Mouse (Mus musculus): ENCODE results near the gene Negr1.

The Negr1 gene

DNA sequence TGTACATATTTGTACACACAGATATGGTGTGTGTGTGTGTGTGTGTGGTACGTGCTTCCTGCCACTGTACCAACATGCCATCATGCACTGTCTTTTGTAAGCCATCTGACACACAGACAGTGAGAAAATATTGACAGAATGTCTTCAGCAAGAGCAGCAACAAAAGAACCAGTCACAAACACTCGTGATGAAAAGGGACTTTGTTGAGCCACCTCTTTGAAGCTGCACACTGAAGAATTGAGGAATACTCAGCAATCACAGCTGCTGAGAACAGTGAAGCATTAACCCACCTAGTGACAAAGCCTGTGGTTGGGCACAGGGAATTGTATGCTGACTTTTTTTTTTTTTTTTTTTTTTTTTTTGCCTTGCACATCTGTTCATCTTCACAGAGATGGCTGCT is 558.3 kb downstream of the Negr1 start:
- no peak for DNase-seq

DNA sequence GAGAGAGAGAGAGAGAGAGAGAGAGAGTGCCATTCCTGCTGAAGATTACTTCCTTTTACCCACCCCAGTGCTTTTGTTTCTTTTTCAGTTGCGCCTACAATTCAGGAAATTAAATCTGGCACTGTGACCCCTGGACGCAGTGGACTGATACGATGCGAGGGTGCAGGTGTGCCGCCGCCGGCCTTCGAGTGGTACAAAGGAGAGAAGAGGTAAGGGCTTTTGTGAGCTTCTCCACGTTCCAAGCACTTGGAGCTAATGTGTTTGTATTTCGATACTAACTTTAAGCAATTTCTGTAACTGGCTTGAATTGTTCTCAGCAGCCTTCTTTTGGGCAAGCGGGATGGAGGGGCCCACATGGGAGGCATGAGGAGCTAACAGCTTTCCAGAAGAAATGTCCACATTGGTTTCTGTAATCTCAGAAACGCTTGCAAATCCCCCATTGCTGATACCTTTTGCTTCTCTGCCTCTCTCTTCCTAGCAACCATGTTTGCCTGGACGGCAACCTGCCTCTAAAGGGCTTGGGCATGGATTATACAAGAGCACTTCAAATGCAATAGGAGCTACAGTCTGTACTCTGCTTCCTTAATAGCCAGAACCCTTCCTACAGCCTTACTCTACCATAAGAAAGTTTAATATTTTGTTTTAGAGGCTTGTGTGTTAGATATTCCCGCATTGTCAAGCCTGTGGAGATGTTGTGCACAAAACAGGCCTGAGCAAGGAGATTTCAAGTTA is 584.7 kb downstream of the Negr1 start:
- no peak for DNase-seq

DNA sequence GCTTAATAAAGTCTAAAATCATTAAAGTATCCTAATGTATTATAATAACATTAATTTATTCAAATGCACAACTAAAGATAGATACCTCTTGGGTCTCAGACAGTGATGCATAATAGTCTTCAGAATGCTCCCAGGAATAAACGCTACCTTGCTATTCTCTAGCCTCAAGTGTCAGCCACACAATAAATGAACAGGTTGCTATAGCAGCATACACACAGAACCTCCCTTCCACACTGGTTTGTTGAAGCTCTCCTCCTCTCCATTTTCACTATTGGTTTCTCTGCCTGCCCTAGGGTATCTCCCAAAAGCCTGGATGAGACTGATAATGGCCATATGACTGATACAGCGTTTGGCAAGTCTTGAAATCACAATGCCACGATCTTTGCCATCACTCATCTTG is 593.3 kb downstream of the Negr1 start:
- no peak for DNase-seq

DNA sequence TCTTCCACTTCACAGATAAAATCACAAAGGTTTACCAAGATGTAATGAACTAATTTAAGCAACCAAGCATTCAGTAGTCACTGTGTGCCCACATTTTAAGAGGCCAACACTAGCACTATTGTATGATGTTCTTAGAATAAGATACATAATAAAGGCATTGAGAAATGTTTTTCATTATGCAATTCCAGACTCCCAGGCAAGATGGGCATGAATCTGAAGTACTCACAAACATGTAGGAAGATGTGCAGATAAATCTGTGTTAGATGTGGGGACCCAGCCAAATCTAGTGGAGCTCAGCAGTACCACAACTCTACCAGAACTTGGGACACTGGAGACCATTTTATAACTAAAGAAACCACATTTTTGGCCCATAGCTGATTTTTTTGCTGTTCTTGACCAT is 593.9 kb downstream of the Negr1 start:
- DNase-seq = no peak

DNA sequence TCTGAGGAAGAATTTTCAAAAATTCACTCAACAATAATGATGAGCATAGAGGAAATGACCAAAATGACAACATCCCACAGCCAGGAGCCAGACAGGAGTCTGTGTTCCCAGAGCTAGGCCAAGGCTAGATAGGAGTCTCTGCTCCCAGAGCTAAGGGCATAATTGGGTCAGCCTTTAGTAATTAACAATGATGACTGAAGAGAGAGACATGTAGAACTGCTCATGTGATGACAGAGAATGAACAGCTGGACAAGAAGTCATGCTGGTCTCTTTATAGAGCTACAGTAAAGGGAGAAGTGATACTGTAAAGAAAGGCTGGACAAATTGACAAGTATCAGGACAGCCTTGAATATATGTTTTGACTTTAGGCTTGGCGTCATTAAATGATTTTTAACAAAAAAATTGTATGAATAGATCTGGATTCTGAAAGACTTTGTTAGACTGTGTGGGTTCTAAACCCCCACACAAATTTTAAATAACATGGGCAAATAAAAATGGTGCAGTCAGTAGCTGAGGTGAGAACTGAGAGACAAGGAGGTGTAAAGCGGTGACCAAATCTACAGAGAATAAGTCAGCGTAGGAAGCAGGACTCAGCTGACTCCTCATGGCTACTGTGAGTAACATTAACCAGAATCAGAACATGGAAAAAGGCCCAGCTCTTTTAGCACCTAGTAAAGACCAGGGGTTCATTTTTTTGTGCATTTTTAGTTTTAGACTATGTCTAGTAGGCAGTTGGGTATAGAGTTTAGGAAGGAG is 603.4 kb downstream of the Negr1 start:
- DNase-seq = no peak

DNA sequence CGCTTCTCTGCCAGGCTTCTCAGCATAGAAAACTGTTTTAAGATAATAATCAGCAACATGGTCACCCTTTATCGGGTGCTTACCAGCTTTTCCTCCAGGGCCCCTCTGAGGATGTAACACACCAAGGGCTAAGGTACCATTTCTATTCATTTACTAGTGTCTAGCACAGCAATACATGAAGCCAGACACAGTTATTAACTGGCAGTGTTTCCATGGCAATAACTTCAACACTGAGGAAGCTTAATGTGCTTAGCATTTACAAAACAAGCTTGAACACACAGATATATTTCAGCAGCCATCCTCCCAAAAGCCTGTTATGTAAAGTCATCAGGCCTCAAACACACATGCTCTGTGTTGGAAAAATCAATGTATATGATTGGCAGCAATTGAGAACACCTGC is 620.4 kb downstream of the Negr1 start:
- DNase-seq = no peak

DNA sequence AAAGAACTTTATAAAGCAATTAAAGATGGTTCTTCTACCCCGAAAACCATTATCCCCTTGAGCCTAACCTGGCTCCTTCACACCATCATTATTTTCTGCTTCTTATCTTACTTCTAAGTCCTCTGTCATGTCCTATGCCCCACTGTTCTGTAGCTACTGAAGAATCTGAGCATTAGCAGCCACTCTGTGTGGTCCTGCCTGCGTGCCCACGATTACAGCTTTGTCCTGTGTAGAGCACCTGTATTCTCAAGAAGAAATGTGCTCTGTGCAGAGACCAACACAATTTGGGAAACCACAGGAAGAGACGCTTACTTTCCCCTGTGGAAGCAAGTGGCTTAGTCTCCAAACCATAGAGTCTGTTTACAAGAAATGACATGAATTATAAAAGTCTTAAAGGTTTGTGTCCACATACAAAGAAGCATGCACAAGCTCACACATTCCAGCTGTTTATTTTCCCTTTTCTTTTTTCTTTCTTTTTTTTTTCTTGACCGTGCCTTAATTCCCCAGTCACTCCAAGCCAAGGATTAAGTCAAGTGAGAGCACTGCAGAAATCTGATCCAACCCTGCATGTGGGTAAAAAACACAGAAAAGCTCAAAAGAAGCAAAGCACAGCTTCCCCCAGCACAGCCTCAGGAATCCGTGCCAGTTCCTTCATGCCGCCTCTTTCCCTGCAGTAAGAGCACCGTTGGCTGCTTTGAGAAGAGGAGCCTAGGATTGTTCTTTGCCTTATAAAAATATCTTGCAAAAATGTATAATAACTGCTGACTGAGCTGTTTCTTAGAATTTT is 627.5 kb downstream of the Negr1 start:
- DNase-seq = no peak

DNA sequence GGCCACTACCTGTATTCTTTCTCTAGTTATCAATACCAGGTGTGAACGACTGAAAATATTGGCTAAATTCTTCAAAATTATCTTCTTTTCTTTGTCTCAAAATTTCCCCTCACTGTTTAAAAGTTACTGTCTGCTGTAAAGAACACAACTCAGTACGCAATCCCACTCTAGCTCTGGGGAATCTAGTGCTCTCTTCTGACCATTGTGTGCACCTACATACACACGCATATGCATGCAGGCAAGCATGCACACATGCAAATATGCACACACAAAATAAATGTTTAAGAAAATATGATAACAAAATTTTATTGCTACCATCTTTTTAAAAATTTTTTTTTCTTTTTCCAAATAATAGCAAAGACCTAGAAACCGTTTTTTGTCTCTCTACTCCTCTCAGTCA is 628.2 kb downstream of the Negr1 start:
- DNase-seq = no peak

DNA sequence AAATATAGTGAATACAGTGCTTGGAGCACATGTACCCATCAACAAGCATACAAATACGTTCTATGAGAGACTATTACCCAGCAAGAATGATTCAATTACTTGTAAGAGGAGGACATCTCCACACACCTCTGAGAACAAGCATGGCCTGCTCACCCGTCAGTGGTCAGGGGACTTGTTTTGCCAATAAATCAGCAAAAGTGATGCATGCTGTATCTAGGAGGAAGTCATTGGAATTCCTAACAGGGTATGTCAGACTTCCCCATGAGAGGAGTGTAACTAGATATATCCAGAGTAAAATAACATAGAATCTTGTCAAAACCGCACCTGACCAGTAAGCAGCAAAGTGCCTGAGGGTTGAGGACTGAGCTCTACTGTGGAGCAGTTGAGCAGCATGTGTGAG is 629.0 kb downstream of the Negr1 start:
- no peak for DNase-seq

DNA sequence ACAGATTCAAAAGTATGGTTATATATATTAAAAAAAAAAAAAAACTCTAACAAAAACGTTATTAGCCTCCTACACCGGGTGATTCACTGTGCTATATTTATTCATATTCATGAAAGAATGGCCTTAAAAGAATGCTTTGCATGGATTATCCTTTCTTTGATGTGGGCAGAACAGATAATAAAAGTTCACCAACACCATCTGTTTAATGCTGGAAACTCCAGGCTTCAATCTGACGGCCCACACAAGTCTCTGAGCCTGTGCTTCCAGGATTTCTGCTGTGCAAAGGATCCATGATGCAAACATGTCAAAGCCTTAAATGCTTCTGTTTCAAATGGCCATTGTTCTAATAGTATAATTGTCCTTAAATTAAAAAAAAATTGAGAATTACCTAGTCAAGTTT is 630.4 kb downstream of the Negr1 start:
- no peak for DNase-seq

DNA sequence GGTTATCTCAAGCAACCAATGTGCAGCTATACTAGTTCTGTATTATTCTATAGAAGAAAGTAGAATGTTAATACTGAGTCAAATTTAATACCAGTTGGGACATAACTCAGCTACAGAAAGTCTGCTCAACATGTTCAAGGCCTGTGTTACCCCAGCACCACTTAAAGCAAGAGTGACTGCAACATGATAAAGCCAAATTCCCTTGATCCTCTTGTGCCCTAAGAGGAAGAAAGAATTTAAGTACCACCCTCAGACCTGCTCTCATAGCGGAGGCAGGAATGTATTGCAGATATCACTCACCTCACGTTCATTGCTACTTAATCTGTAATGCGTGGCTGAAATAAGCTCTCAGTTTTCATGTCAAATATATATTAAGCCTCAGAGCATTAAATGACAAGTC is 631.5 kb downstream of the Negr1 start:
- DNase-seq = no peak

DNA sequence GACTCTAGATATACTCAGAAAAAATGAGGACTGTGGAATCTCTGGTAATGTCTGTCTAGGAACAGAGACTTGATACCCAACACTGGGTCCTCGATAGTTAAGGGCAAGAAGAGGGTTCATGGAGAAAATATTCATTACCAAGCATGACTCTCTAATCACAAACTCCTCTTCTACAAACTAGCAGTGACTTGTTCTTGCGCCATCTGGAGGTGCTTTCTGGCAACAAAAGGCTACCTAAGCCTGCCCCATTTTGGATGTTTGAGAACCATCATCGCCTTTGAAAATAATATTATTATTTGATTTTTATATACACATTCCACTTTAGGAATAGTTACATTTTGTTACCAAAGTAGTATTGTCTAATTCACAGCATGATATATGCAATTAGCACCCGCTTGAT is 637.1 kb downstream of the Negr1 start:
- no peak for DNase-seq

DNA sequence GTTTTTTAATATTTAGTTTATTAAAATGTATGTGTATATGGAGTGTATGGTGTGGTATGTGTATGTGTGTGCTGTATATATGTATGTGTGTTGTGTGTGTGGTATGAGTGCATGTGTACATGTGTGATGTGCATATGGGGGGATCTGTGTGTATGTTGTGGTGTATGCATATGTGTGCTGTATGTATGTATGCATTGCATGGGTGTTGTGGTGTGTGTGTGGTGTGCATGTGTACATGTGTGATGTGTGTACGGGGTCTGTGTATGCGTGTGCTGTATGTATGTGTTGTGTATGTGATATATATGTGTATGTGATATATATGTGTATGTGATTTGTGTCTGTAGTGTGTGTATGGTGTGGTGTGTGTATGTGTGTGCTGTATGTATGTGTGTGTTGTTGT is 640.1 kb downstream of the Negr1 start:
- no peak for DNase-seq

DNA sequence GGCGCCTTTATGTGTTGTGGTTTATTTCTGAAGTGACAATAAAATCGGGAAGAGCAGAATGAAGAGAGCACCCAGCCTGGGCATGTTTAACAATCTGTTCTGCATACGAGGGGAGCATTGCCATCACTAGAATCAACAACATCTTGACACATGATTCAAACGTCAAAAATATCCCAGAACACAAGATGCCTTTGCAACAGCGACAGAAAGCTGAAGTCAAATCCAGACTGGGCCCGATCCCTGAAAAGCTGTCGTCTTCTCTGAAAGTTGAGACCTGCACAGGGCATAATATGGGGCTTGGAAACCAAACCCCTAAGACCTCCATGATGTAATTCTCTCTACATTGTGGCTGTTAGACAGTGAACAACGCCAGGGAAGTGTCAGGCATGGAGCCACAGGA is 642.0 kb downstream of the Negr1 start:
- DNase-seq = no peak

DNA sequence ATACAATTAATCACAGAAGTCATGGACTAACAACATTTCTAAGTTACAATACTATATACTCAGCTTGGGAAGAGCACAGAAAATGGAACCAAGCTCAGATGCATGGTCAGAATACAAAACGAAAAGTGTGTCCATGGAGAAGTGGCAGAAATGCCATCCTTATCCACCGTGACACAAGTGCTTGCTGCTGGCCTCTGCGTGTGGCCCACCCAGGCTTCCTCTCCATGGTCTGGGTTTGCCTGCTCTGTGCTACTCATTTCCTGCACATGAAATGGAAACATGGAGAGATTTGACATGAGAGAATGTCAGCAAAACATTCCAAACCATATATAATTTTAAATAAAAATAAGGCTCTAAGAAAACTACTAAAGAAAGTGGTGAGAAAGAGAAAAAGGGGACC is 645.2 kb downstream of the Negr1 start:
- no peak for DNase-seq

DNA sequence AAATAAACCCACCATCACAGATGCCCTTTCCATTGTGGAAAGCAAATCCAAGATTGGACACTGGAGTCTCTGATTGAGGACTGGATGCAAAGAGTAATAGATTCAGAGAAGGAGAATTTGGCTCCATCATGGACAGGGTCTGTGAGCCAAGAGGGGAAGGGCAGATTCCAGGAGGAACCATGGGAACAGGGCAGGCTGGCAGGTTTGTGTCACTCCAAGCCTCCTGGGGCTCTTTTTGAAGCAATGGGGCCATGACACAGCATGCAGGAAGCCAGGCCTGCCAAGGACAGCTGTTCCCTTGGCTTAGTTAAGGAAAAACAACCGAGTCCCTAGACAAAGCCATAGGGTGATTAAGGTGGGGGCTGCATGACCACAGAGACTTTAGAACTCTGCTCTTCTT is 647.4 kb downstream of the Negr1 start:
- DNase-seq = peak; percentile 92

DNA sequence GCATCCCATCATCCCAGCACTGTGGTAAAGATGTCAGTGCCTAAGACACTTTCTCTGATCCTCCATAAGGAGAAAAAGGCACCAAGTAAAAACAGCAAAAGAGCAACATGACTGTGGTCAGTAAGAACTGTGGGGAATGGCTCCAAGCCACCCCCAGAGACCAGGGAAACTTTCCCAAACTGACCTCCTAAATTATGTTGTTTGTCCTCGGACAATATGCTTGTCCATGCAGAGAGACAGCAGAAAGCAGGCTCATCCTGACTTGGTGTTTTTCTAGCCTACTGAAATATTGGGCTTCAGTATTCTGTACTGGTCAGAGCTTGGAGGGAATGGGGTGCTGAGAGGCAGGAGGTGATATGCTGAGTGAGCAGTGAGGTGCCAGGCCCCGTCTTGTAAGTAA is 647.8 kb downstream of the Negr1 start:
- DNase-seq = peak; percentile 83

DNA sequence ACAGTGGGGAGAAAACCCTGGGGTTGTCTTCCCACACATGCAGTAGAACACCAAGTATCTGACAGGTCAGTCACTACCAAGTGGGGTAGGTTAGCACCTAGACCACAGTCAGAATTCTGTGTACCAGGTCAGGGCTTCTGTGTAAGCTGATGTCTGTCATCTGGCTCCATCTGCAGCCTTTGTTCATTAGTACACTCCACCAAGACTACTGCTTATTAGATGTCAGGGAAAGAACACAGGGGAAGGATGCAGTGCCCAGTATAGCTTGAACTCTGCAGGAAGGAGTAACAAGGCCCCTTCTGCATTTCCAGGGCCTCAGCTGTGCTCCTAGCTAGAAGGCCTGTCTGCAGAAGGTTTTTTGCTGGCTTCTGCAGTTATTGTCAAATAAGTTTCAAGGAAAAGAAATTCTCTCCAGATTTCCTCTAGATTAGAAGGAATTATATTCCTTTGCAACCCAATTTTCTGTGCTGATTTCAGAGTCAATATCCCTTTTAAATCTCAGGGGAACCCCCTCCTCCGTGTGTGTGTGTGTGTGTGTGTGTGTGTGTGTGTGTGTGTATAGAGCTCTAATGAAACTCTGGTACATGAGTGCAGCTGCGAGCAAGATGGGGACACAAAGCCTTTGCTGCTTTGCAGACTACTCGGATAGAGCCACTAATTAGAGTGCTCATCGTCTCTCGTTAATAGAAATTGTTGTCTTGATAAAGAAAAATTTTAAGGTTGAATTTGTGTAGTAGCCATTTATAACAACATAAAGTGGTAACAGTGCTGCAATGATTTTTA is 654.5 kb downstream of the Negr1 start:
- DNase-seq = no peak

DNA sequence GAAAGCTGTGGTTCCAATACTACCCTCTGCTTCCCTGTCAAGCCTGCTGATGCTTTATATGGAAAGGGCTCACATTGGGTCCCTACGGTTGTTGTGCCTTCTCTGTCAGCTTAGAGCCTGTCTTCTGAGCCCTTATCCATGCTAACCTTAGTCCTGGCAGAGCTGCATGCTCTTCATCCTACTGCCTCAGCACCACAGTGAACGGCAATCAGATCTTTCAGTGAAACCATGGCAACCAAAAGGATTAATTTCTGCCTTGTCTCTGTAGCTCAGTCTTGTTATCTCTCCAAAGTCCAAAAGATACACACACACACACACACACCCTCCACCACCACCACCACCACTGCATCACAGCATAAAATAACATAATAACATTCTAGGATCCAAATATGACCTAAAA is 656.2 kb downstream of the Negr1 start:
- DNase-seq = no peak

DNA sequence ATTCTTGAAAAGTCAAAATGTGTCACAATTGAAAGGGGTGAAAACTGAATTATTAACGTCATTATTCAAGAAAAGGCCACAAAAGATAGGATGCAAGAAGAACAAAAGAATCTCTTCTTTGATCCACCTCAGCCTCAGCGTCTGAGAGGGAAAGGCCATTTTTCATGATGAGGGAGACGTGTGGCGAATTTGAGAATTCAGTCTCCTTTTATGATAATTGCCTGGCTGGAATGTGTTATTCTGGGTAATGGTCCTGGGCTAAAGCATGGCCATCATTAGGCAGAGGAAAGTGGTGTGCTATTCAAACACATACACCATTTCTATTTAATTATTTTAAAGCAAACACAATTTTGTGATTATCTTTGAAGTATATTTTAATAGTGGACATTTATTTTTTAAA is 663.3 kb downstream of the Negr1 start:
- DNase-seq = no peak

DNA sequence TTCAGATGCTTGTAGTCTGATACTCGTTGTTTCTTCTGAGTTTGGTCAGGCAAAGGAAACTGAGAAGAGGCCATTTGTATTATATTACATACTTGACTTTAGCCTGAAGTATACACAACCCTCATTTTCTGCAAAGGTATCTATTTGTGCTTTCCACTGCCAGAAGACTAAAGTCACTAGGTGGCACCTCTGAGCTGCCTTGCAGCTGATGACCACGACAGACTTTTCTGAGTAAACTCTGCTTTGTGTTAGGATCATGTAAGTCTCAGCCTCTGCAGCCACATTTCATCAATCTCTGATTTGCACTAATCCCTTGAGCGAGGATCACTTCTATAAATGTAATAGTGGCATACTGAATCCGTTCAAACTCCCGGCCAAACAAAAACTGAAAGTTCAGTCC is 671.1 kb downstream of the Negr1 start:
- peak; percentile 29 for DNase-seq

DNA sequence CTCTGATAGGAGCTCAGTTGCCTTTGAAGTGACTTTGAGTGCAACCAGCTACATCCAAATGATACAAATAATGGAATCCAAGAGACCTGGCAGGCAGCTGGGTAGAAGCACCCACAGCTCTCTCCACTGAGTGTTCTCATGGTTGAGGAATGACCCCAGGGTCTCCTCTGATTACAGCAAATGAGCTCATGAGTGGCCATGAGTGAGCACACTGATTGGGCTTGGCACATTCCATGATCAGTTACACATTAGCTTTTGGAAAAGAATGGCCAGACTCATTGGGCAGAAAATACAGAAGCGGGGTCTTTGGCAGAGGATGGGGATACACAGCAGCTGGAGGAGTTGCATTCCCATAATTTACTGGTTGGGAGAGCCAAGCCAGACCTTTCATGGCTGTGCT is 678.6 kb downstream of the Negr1 start:
- DNase-seq = no peak

DNA sequence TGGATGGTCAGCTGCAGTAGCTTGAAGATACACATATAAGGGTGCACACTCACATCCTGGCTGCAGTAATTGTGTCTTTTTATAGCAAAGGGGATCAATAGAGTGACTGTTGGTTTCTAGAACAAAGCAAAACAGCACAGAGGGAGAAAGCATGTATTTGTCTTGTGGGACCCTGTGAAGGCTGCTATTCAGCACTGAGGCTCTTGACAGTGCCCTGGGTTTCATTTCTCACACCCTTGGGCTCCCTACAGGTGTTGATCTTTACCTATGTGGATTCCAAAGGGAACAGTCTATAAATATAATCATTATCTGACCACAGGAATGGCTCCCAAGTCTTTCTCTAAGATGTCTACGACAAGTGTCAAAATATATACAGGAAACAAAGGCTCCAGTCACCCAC is 693.9 kb downstream of the Negr1 start:
- DNase-seq = no peak

Measured in cerebellum, adult 11 months (tissue).